Mouse (Mus musculus) small intestine, adult 2 months (tissue): ENCODE measurements at regions not wholly inside any gene's neighbourhood (a gene's known extent, or its start where the extent isn't known, plus 50 kb on each side); places are given as distances from the start of the nearest gene placed in this dataset.

Experiments
- H3K27ac ChIP-seq: fragments of 200-500 bp; 2 replicates; pipeline ENCODE4 v1.5.1; 2012; ENCODE audit warnings: low read depth, low read length, control low read depth, inconsistent platforms; ENCODE audit not compliant: insufficient read depth
- H3K27me3 ChIP-seq: fragments of 200-500 bp; 2 replicates; pipeline ENCODE4 v1.6.1; 2012; ENCODE audit warnings: mild to moderate bottlenecking, moderate library complexity, low read length, inconsistent platforms; ENCODE audit not compliant: control insufficient read depth, insufficient read depth
- H3K36me3 ChIP-seq: fragments of 200-500 bp; 2 replicates; pipeline ENCODE4 v1.6.1; 2012; ENCODE audit warnings: mild to moderate bottlenecking, low read length, control low read depth, inconsistent platforms; ENCODE audit not compliant: control insufficient read depth, insufficient read depth
- H3K4me1 ChIP-seq: fragments of 200-500 bp; 2 replicates; pipeline ENCODE4 v1.6.1; 2012; ENCODE audit warnings: low read length, inconsistent platforms, mixed read lengths; ENCODE audit not compliant: control insufficient read depth, insufficient read depth, insufficient read length
- H3K4me3 ChIP-seq: fragments of 200-500 bp; 2 replicates; pipeline ENCODE4 v1.5.1; 2012; ENCODE audit warnings: low read depth, mild to moderate bottlenecking, control low read depth, inconsistent platforms, low read length, moderate library complexity
- CTCF ChIP-seq: fragments of 200-500 bp; IDR thresholded peaks from 2 replicates; pipeline ENCODE4 v1.5.1; 2012; ENCODE audit warnings: low read depth, mild to moderate bottlenecking, control low read depth, inconsistent platforms, low read length, moderate library complexity, mixed read lengths; ENCODE audit not compliant: insufficient replicate concordance, insufficient read length; ENCODE audit errors: extremely low read depth
- POLR2A ChIP-seq: fragments of 200-500 bp; IDR thresholded peaks from 2 replicates; pipeline ENCODE4 v1.6.1; 2012; ENCODE audit warnings: low read depth, mild to moderate bottlenecking, control low read depth, inconsistent platforms, low read length, moderate library complexity
- WGBS: fragments of 180-500 bp; shearing (Covaris S2); methylation state at CpG from one replicate; pipeline ENCODE4 v1.1.7; 2018; 5-methylcytosine and 5-hydroxymethylcytosine counted together

- TF ChIP-seq POLR2A = no peak
- TF ChIP-seq CTCF = no peak
- no peaks in the 10 kb centered on the region for H3K4me1 ChIP-seq
- 77% methylated on average over 5 of the region's 5 CpGs for WGBS
Observed at GRCm38 (mm10) chr17:22795213-22795612, 71.7 kb downstream of the Zfp945 start.

GRCm38 (mm10) chr17:22784481-22784880, 82.5 kb downstream of the Zfp945 start:
- Histone ChIP-seq H3K27ac (no peak overlapping the region), H3K4me3 (no peak overlapping the region), H3K36me3 (no peaks in the 10 kb centered on the region), H3K4me1 (no peaks in the 10 kb centered on the region), H3K27me3 (no peaks in the 10 kb centered on the region)
- WGBS = 96% methylated on average over 2 of the region's 2 CpGs
- no peak for TF ChIP-seq CTCF
- no peak for TF ChIP-seq POLR2A

More at GRCm38 (mm10) chr17:22795213-22795612, 71.7 kb downstream of the Zfp945 start:
- no peak overlapping the region for H3K4me3 ChIP-seq
- H3K36me3 ChIP-seq = no peaks in the 10 kb centered on the region
- H3K27me3 ChIP-seq = no peaks in the 10 kb centered on the region
- H3K27ac ChIP-seq = no peak overlapping the region

GRCm38 (mm10) chr17:22745736-22746135, 121.2 kb downstream of the Zfp945 start:
- TF ChIP-seq POLR2A = no peak
- no peak for TF ChIP-seq CTCF
- Histone ChIP-seq H3K36me3 (no peaks in the 10 kb centered on the region), H3K27ac (no peak overlapping the region), H3K27me3 (no peaks in the 10 kb centered on the region), H3K4me1 (no peaks in the 10 kb centered on the region), H3K4me3 (no peak overlapping the region)
- 67% methylated on average over 7 of the region's 7 CpGs for WGBS

DNA sequence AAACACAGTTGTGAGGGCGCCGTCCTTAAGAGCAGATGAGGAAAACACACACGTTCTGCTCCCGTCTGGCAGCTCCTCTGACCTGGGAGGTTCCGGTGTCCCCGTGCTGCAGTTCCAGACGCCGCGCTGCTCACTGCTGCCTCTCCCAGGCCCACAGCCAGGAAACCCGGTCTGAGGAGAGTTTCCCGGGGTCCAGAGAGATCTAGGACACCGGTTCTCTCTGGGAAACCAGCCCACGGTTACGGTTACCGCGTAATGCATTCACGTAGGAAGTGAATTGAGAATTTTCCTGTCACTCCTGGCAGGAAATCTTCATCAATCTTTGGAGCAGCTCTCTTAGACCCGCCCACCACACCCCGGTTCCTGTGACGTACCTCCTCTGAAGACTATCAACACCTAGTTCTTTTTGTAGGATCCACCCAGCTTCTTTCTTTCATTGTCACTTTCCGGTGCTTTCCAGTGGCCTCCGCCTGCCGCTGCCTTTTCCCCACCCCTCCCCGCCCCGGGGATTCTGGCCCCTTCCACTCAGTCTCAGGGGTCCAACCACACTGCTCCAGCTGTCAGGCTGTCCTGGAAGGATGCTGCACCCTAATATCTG, 127.3 kb downstream of the Zfp945 start:
- no peaks in the 10 kb centered on the region; the same call in 1 of the 2 replicates for H3K27me3 ChIP-seq
- peak overlapping the region; percentile 95 for H3K4me3 ChIP-seq
- WGBS = under 1% methylated on average over 25 of the region's 25 CpGs
- TF ChIP-seq POLR2A = no peak
- TF ChIP-seq CTCF = no peak
- H3K4me1 ChIP-seq = no peaks in the 10 kb centered on the region
- 0 out of 2 replicates have a peak overlapping the region, but pooled peaks have one; percentile 47 for H3K27ac ChIP-seq
- no peaks in the 10 kb centered on the region for H3K36me3 ChIP-seq

- Histone ChIP-seq H3K36me3 (no peaks in the 10 kb centered on the region), H3K4me3 (peak overlapping the region; percentile 95), H3K27me3 (no peaks in the 10 kb centered on the region; the same call in 1 of the 2 replicates), H3K4me1 (no peaks in the 10 kb centered on the region), H3K27ac (no peak overlapping the region)
- TF ChIP-seq POLR2A (no peak), CTCF (no peak)
- WGBS = 1% methylated on average over 12 of the region's 12 CpGs
Observed at GRCm38 (mm10) chr17:22739173-22739572, 127.8 kb downstream of the Zfp945 start.

DNA sequence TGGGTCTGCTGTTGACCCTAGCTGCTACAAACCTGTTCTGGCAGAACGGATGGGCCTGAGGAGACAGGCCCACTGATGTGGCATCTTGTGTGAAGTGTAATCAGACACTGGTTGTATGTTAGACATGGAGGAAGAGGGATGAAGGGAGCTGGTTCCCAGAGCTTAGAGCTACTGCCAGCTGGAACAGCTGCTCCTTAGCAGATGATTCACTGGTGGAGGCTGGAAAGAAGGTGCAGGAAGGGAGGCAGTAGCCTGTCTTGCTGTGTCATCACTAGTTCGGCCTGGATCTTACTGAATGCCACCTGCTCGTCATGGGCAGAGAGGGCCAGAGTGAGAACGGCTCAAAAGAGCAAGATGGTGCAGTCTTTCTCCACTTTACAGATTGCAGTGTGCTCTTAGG, 130.6 kb downstream of the Zfp945 start:
- no peaks in the 10 kb centered on the region for H3K4me1 ChIP-seq
- H3K27me3 ChIP-seq = no peaks in the 10 kb centered on the region; the same call in 1 of the 2 replicates
- no peaks in the 10 kb centered on the region for H3K36me3 ChIP-seq
- WGBS = 94% methylated on average over 4 of the region's 4 CpGs
- TF ChIP-seq POLR2A = no peak
- no peak for TF ChIP-seq CTCF
- no peak overlapping the region for H3K4me3 ChIP-seq
- no peak overlapping the region for H3K27ac ChIP-seq
